ENCODE assay signal across 11 mouse cellular contexts in the genomic region with DNA sequence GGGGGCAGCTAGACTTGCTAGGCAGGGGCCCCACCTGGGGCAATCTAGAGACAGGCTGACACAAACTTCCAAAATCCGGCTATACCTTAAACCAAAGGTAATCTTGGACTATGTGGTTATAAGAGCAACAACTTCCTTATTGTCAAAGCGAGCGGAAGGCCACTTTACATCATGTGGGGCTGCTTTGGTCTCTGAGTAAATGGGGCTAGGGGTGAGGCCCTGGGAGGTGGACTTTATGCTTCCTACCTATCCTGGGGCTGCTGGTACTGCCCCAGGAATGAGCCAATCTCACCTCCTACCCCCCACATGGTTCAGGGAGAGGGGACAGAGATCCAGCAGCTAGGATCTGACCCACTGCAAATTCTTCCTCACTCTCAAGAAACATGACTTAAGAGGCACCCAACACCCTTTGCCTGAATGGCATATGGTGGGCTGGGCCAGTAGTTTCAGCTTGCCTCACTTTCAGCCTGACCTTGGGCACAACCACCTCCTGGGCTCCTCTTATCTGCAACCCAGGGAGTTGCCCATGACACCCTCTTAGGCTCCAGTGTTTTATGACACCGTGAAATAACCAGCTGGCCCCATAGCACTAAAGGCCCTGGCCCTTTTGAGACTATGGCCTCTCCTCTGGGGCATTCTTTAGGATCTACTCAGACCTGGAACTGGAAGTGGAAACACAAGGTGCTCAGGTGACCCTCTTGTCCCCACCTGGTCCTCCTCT.
DNase-seq lines count a peak whose midpoint lies in the region; ATAC-seq lines count a peak whose summit lies in the region.
"Had no signal": no experiment of that assay in that cellular context is flagged by ENCODE, and none has a peak within 500 bp of the region (broad histone marks: within the 10 kb centered on the region; RNA-seq: fewer than 3 reads in every experiment).

No protein-coding gene starts in this region.

- H3K9me3 ChIP-seq in heart, embryonic 15.5 days (replicated peaks), result no peaks in the 10 kb centered on the region
- no peaks in the 10 kb centered on the region for H3K9me3 ChIP-seq in embryonic facial prominence, embryonic 11.5 days (replicated peaks; ENCODE audit: control insufficient read depth, low read length)
- no peaks in the 10 kb centered on the region for H3K9me3 ChIP-seq in hindbrain, embryonic 12.5 days (replicated peaks)
- no peaks in the 10 kb centered on the region for H3K9me3 ChIP-seq in midbrain, embryonic 14.5 days (ENCODE audit: control insufficient read depth, low read length)

- no peak overlapping the region for H3K4me3 ChIP-seq in heart, embryonic 15.5 days
- no peak overlapping the region for H3K4me3 ChIP-seq in embryonic facial prominence, embryonic 11.5 days (ENCODE audit: low read depth, low read length)
- H3K4me3 ChIP-seq in hindbrain, embryonic 12.5 days, result no peak overlapping the region
- no peak overlapping the region for H3K4me3 ChIP-seq in midbrain, embryonic 14.5 days (replicated peaks; ENCODE audit: low read depth, low read length)

- peaks cover 4% of the 10 kb centered on the region; the same call in 1 of the 2 replicates for H3K36me3 ChIP-seq in heart, embryonic 15.5 days
- no peaks in the 10 kb centered on the region; the same call in none of the 2 replicates for H3K36me3 ChIP-seq in embryonic facial prominence, embryonic 11.5 days (replicated peaks; ENCODE audit: control insufficient read depth, insufficient read depth, low read depth, low read length)
- H3K36me3 ChIP-seq in hindbrain, embryonic 12.5 days, result peaks cover 46% of the 10 kb centered on the region
- H3K36me3 ChIP-seq in midbrain, embryonic 14.5 days (ENCODE audit: control insufficient read depth, insufficient read depth, low read length), result peaks cover 61% of the 10 kb centered on the region

- peak overlapping the region; percentile 27; the same call in 1 of the 2 replicates for H3K27ac ChIP-seq in heart, embryonic 15.5 days
- peak overlapping the region; percentile 25 for H3K27ac ChIP-seq in embryonic facial prominence, embryonic 11.5 days (replicated peaks; ENCODE audit: low read depth, low read length)
- H3K27ac ChIP-seq in hindbrain, embryonic 12.5 days, result peak overlapping the region; percentile 88
- peak overlapping the region; percentile 67 for H3K27ac ChIP-seq in midbrain, embryonic 14.5 days (replicated peaks; ENCODE audit: low read depth, low read length)

- DNase-seq in heart, adult 9 months (ENCODE audit: low spot score in 2 of 2), result no peak
- no peak for DNase-seq in embryonic facial prominence, embryonic 11.5 days (ENCODE audit: low spot score)
- no peak for DNase-seq in midbrain, embryonic 14.5 days
- no peak for DNase-seq in cerebellum, adult 18-20 months
- no peak for DNase-seq in c-Kit-positive CD71-positive TER-119-positive erythroid progenitor cells, embryonic 14.5 days (ENCODE audit: low spot score)
- no peak for DNase-seq in cerebellum, postnatal 10 days
- DNase-seq: cerebellum, adult 9-10 months; gastrocnemius, postnatal 25 days; lung, adult 2 months had no signal

- ATAC-seq in heart, embryonic 15.5 days (replicated peaks; ENCODE audit: insufficient number of reproducible peaks, insufficient read depth, low FRiP score, low read depth), result no peak
- no peak for ATAC-seq in embryonic facial prominence, embryonic 11.5 days (replicated peaks; ENCODE audit: insufficient number of reproducible peaks, low FRiP score, low TSS enrichment, low read depth)
- ATAC-seq in hindbrain, embryonic 12.5 days (ENCODE audit: low FRiP score), result no peak
- ATAC-seq in midbrain, embryonic 14.5 days (ENCODE audit: low FRiP score, low TSS enrichment), result no peak

- no peak overlapping the region for H3K9ac ChIP-seq in heart, embryonic 15.5 days
- no peak overlapping the region for H3K9ac ChIP-seq in embryonic facial prominence, embryonic 11.5 days (replicated peaks; ENCODE audit: low read length)
- no peak overlapping the region for H3K9ac ChIP-seq in hindbrain, embryonic 12.5 days
- no peak overlapping the region for H3K9ac ChIP-seq in midbrain, embryonic 14.5 days (replicated peaks; ENCODE audit: low read length)

- WGBS in heart, embryonic 15.5 days, result 75% methylated on average over 4 of the region's 4 CpGs
- 82% methylated on average over 4 of the region's 4 CpGs for WGBS in embryonic facial prominence, embryonic 11.5 days
- 83% methylated on average over 4 of the region's 4 CpGs for WGBS in hindbrain, embryonic 12.5 days
- 89% methylated on average over 4 of the region's 4 CpGs for WGBS in midbrain, embryonic 14.5 days

- H3K4me2 ChIP-seq in heart, embryonic 15.5 days, result no peak overlapping the region
- H3K4me2 ChIP-seq in embryonic facial prominence, embryonic 11.5 days (ENCODE audit: low read depth, low read length), result no peak overlapping the region
- H3K4me2 ChIP-seq in hindbrain, embryonic 12.5 days (replicated peaks), result no peak overlapping the region
- H3K4me2 ChIP-seq in midbrain, embryonic 14.5 days (ENCODE audit: low read length), result no peak overlapping the region

- no peaks in the 10 kb centered on the region for H3K27me3 ChIP-seq in heart, embryonic 15.5 days
- H3K27me3 ChIP-seq in embryonic facial prominence, embryonic 11.5 days (ENCODE audit: control insufficient read depth, insufficient read depth, low read length), result no peaks in the 10 kb centered on the region
- H3K27me3 ChIP-seq in hindbrain, embryonic 12.5 days, result no peaks in the 10 kb centered on the region
- no peaks in the 10 kb centered on the region for H3K27me3 ChIP-seq in midbrain, embryonic 14.5 days (ENCODE audit: control insufficient read depth, insufficient read depth, low read length)

- H3K4me1 ChIP-seq in heart, embryonic 15.5 days (replicated peaks), result peaks cover 68% of the 10 kb centered on the region
- H3K4me1 ChIP-seq in embryonic facial prominence, embryonic 11.5 days (ENCODE audit: control insufficient read depth, insufficient read depth, low read length), result peaks cover 7% of the 10 kb centered on the region
- H3K4me1 ChIP-seq in hindbrain, embryonic 12.5 days, result peaks cover 58% of the 10 kb centered on the region
- H3K4me1 ChIP-seq in midbrain, embryonic 14.5 days (ENCODE audit: control insufficient read depth, insufficient read depth, low read length), result peaks cover 36% of the 10 kb centered on the region

Comparison
In these comparisons a context has a peak if more than half of its experiments do, and no peak if none do; other contexts are left out.
1. H3K27ac ChIP-seq: peak in every context shown above with its lines; median percentile 88 in hindbrain, embryonic 12.5 days; 67 in midbrain, embryonic 14.5 days; 27 in heart, embryonic 15.5 days; 25 in embryonic facial prominence, embryonic 11.5 days.